Mouse (Mus musculus) urinary bladder, postnatal 36 days (tissue): ENCODE data around the gene Alx3.

Source experiments
- DNase-seq, 2 experiments: peaks; one replicate each; pipeline ENCODE4 v3.0.0; 2022; ENCODE audit warnings: low spot score in 2 of 2, mixed read lengths in 1 of 2

The Alx3 gene

GRCm38 (mm10) chr3:107594662-107595263 lies at the start of gene Alx3:
TSS of gene Alx3 (plus strand) at chr3:107595031.
- no peak for DNase-seq

GRCm38 (mm10) chr3:107545278-107545677 lies 49.6 kb upstream of the Alx3 start:
- DNase-seq = no peak

GRCm38 (mm10) chr3:107545716-107546412 lies 49.0 kb upstream of the Alx3 start:
- DNase-seq = no peak

GRCm38 (mm10) chr3:107546956-107547355 lies 47.9 kb upstream of the Alx3 start:
- DNase-seq = no peak

- peak; percentile 13 to 32 for DNase-seq
Observed at GRCm38 (mm10) chr3:107550409-107551049, 44.3 kb upstream of the Alx3 start.

- DNase-seq = no peak
Observed at GRCm38 (mm10) chr3:107554842-107555241, 40.0 kb upstream of the Alx3 start, which contains the start of gene Ubl4b. TSS of gene Ubl4b (minus strand) at chr3:107555073.

- no peak for DNase-seq
Observed at GRCm38 (mm10) chr3:107558740-107559139, 36.1 kb upstream of the Alx3 start.

GRCm38 (mm10) chr3:107559183-107559582 lies 35.6 kb upstream of the Alx3 start:
- peak; percentile 35 to 55 for DNase-seq

- DNase-seq = no peak
Observed at GRCm38 (mm10) chr3:107562104-107562503, 32.7 kb upstream of the Alx3 start.

- DNase-seq = no peak
Observed at GRCm38 (mm10) chr3:107562591-107562990, 32.2 kb upstream of the Alx3 start.

- no peak for DNase-seq
Observed at GRCm38 (mm10) chr3:107563880-107564279, 31.0 kb upstream of the Alx3 start.

- no peak for DNase-seq
Observed at GRCm38 (mm10) chr3:107565331-107565730, 29.5 kb upstream of the Alx3 start.

GRCm38 (mm10) chr3:107567766-107568165 lies 27.1 kb upstream of the Alx3 start:
- no peak for DNase-seq

- no peak for DNase-seq
Observed at GRCm38 (mm10) chr3:107568721-107569120, 26.1 kb upstream of the Alx3 start.

- no peak for DNase-seq
Observed at GRCm38 (mm10) chr3:107571205-107571604, 23.6 kb upstream of the Alx3 start.

GRCm38 (mm10) chr3:107576807-107577206 lies 18.0 kb upstream of the Alx3 start:
- DNase-seq = no peak

GRCm38 (mm10) chr3:107577810-107578390 lies 16.9 kb upstream of the Alx3 start:
- no peak for DNase-seq

GRCm38 (mm10) chr3:107579466-107579865 lies 15.4 kb upstream of the Alx3 start:
- peak in 1 of 2 experiments; percentile 19 for DNase-seq

- DNase-seq = no peak
Observed at GRCm38 (mm10) chr3:107581103-107582010, 13.5 kb upstream of the Alx3 start.

- no peak for DNase-seq
Observed at GRCm38 (mm10) chr3:107582130-107582874, 12.5 kb upstream of the Alx3 start.
